Mouse (Mus musculus) skeletal muscle tissue, adult 2 months (tissue): ENCODE data around the gene Kpna7.
A peak's percentile ranks its signal among the peaks of the same experiment; 100 is the strongest.
"Not testable (repeated sequence)": the region's sequence is repeated elsewhere in the genome, so short reads cannot be mapped to it uniquely, and the experiment has no call there.

Experiments
- DNase-seq: peaks from one replicate; pipeline ENCODE4 v3.0.0-alpha.2; 2012; ENCODE audit warnings: low read depth, low spot score

Kpna7 gene

GRCm38 (mm10) chr5:145102706-145103105 is 18.9 kb upstream of the Kpna7 start:
- no peak for DNase-seq

GRCm38 (mm10) chr5:145101451-145101850 is 17.6 kb upstream of the Kpna7 start:
- DNase-seq, result not testable (repeated sequence)

GRCm38 (mm10) chr5:145100960-145101359 is 17.1 kb upstream of the Kpna7 start:
- no peak for DNase-seq

DNA sequence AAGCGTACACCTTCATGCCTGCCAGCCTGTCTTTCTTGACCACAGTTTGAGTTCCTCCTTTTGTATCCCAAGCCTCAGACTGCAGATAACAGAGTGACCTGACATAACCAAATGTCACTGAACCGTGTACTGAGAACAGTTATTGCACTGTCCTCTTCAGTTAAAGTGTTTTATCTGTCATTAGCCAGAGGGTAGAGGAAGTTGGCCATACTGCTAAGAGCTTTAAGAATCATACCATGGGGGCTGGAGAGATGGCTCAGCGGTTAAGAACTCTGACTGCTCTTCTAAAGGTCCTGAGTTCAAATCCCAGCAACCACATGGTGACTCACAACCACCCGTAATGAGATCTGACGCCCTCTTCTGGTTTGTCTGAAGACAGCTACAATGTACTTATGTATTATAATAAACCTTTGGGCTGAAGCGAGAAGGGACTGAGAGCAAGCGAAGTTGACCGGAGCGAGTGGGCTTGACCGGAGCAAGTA is 14.6 kb upstream of the Kpna7 start:
- no peak for DNase-seq

DNA sequence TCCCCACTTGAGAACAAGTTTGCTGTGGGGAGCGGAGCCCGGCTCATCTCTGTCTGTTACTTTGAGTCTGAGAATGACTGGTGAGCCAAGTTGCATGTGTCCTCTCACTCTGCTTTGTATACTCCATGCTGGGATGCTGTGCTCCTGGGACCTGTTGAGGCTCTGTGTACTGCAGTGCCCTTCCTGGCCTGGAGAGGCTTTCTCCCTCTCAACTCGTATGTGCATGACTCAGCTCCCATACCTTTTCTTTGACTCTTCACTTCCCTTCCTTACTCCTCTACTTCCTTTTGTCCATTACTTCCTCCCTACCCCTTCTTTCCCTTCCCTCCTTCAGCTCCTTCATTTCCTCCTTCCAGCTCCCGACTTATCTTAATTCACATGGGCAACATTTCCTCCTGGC is 12.4 kb upstream of the Kpna7 start:
- DNase-seq, result no peak

DNA sequence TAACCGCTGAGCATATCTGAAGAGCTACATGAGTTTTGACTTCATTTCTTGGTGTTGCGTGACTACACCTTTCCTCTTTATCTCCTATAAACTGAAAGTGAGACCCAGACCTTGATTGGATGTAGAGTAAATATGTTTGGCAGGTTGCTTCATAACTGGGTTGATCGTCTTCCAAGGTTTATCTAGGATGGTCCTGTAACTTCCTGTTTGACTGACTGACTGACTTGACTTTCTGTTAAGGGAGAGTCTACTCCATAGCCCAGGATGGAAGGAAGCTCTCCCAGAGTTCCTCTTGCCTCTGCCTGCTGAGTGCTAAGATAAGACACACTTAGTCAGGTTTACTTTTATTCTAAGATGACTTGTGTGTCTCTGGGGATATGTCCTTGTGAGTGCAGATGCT is 6.0 kb upstream of the Kpna7 start:
- no peak for DNase-seq

DNA sequence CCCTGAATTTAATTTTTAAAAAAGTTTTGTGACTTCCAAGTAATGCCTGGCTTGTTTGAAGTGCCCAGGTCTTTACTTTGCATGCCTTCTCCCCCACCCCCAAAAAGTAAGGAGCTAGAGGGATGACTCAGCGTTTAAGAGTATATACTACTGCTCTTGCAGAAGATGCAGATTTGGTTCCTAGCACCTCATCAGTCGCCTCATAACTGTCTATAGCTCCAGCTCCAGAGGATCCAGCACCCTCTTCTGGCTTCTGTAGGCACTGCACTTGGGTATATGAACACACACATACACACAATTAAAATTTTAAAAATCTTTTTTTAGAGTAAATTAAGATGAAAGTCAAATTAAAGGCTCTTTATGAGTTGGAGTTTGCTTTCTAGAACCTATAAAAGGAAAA is 4.4 kb upstream of the Kpna7 start:
- DNase-seq, result no peak

DNA sequence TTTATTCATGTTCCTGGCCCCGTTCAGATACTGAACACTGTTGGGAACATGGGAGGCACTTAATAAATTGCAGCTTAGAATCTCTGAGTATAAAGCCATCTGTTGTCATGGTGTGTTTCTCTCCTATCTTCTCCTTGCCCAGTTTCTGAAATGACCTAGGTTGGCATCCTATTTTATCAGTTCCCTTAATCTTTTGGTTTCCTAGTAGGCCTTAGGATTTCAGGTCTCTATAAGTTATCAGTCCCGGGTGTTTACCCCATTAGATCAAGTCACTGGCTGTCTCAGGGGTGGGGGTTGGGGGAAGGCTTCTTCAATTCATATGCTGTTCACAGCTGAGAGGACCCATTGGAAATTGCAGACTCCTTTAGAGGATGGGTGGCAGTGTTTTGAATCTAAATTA is 992 bp upstream of the Kpna7 start:
- no peak for DNase-seq

DNA sequence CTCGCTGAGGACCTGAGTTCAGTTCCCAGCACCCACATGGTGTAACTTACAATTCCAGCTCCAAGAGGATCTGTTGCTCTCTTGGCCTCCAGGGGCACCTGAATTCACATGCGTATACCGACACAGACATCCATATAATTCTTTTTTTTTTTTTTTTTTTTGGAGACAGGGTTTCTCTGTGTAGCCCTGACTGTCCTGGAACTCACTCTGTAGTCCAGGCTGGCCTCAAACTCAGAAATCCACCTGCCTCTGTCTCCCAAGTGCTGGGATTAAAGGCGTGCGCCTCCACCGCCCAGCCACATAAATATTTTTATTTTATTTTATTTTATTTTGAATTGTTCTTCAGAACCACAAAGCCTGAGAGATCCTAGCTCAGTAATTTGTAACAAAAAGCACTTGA is 629 bp downstream of the Kpna7 start:
- not testable (repeated sequence) for DNase-seq

DNA sequence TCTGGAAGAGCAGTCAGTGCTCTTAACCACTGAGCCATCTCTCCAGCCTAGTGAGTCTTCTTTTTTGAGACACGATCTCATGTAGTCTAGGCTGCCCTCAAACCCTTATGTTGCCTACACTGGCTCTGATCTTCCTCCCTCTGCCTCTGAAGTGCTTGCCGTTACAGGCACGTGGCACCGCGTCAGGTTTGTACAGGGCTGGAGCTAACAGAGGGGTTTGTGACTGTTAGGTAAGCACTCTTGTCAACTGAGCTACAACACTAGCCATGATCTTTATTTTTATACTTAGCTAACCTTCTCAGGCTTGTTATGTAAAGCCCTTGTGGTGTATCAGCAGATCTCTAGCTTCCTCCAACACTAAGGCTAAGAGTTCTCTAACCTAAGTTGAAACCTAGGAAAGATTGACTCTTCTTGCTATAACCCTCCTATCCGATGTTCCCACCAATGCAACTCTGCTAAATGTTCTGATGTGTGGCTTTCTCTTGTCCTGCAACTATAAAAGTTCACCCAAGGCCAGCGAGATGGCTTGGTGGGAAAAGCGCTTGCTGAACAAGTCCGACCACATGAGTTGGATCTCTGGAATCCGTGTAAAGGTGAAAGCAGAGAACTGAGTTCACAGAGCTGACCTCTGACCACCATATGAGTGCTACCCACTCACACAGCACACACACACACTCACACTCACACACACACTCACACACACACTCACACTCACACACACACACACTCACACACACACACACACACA is 1.8 kb downstream of the Kpna7 start:
- no peak for DNase-seq

DNA sequence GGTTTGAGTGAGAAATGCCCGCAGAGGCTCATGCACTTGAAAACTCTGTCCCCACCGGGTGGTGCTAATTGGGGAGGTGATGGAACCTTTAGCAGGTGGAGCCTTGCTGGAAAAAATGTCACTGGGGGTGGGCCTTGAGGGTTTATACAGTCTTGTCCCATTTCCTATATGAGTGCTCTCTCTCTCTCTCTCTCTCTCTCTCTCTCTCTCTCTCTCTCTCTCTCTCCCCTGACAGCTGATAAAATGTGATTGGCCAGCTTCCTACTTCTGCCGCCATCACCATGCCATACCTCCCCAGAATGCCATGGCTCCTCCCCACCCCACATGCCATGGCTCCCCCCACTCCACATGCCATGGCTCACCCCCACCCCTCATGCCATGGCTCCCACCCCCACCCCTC is 8.7 kb downstream of the Kpna7 start:
- DNase-seq, result no peak

DNA sequence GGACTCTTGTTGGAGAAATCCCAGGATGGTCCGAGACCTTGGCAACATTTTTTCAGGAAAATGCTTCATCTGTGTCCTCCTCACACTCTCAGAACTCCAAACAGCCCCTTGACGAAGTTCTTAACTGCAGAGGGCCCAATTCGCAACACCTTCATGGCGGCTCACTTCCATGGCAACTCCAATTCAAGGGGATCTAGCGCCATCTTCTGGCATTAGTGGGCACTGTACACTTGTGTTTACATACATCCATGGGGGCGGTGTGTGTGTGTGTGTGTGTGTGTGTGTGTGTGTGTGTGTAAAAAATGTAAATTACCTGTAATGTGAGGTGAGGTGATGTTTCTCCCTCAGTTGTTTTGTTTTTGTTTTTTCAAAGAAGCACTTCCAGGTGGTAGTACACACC is 12.5 kb downstream of the Kpna7 start:
- no peak for DNase-seq

GRCm38 (mm10) chr5:145069707-145070106 is 14.1 kb downstream of the Kpna7 start:
- DNase-seq, result peak; percentile 43

DNA sequence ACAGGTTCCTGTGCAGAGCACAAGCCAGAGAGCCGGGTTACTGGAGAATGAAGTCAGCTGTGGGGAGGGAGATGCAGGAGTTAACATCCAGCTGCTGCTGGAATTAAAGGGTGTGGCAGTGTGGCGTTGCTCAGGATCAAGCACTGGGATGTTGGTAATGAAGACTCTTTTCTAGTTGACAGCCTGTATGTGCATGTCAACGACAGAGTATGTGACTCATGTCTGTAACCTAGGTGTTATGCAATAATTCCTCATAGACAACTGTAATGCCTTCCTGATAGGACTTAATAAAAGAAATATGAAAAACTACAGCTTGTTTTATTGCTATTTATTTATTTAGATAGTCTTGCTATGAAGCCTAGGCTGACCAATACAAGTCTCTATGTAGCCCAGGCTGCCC is 15.0 kb downstream of the Kpna7 start:
- DNase-seq, result no peak

DNA sequence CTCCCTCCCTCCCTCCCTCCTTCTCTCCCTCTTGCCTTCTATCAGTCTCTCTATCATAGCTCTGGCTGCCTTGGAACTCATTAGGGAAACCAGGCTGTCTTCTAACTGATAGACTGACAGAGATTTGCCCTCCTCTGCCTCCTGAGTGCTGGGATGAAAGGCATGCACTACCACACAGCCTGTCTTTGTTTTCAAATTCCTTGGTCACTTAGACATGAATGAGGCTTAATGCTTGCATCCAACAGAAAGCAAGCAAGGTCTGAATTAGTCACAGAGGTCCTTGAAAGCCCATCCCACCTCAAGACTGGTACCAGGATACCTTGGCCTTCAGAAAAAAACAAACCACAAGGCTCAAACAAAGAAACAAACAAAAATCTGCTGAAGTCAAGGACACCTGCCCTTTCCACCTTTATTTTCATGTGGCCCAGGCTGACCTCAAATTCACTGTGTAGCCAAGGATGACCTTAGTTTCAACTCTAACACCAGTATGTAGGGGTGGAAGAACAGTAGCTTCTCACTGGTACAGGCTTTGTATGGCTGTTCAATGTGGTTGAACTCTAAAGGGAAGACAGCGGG is 19.0 kb downstream of the Kpna7 start:
- no peak for DNase-seq

- no peak for DNase-seq
Observed at GRCm38 (mm10) chr5:145059524-145059923, 24.3 kb downstream of the Kpna7 start.

- DNase-seq, result no peak
Observed at GRCm38 (mm10) chr5:145058722-145059121, 25.1 kb downstream of the Kpna7 start.

DNA sequence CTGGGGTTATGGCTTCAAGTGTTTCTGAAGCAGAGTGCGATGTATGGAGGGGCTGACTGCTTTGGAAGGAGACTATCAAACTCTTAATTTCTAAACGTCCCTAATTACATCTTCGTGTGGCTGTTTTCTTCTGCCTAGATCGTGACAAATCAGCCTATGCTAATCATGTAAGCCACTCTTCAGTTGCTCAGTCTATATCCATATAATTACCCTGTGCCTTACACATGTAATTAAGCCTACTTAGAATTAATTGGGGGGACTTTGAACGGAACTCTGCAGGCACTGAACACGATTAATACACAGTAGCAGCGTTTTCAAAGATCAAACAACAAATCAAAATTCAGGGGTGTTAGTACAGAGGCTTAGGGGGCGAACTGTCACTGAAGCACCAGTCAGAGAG is 25.9 kb downstream of the Kpna7 start:
- DNase-seq, result no peak

DNA sequence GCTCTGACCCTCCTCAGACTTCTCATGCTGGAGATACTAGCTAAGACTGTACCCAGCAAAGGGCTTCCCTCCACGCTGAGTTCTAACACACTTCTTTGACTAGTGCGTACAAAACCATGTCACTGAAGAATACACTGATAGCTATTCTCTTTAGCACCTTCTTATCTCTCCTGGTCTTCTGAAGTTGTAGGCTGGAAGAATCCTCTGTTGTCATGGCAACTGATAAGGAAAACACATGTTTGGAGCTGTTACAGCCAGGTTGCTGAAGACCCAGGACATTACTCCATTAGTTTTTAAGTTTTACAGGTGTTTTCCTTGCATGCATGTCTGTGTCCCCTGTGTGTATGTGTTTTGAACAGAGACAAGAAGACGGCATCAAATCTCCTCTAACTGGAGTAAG is 29.6 kb downstream of the Kpna7 start:
- DNase-seq, result not testable (repeated sequence)

GRCm38 (mm10) chr5:145042690-145043089 is 41.1 kb downstream of the Kpna7 start, which contains the start of gene 1700018F24Rik:
Gene 1700018F24Rik, plus strand, starts transcription at chr5:145042990.
- not testable (repeated sequence) for DNase-seq

- DNase-seq, result no peak
Observed at GRCm38 (mm10) chr5:145041628-145042027, 42.2 kb downstream of the Kpna7 start.

DNA sequence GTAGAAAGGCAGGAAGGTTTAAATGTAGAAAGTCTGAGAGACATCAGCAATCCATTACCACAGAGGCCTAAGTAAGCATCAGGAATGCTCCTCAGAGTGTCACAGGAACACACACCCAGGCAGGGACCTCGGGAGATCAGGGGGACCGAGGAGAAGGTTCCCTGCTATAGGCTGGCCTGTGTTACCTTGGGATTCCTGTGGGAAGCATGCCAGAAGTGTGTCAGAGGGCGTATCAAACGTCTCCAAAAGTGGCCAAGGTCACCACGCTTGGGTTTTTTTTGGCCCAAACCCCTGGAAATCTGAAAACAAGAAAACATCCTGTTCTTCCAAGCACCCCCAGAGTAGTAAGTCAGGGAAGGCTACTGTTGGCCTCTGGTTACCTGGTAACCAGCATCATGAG is 51.4 kb downstream of the Kpna7 start, which contains the start of gene Gm4871:
Gene Gm4871, minus strand, starts transcription at position 364 of the 400 bp plus-strand sequence.
- DNase-seq, result not testable (repeated sequence)

GRCm38 (mm10) chr5:145030476-145030875 is 53.4 kb downstream of the Kpna7 start:
- DNase-seq, result not testable (repeated sequence)
